Mouse (Mus musculus): ENCODE data around the gene Olfr17.
"Not testable (repeated sequence)": the region's sequence is repeated elsewhere in the genome, so short reads cannot be mapped to it uniquely, and the experiment has no call there.

Olfr17 gene

DNA sequence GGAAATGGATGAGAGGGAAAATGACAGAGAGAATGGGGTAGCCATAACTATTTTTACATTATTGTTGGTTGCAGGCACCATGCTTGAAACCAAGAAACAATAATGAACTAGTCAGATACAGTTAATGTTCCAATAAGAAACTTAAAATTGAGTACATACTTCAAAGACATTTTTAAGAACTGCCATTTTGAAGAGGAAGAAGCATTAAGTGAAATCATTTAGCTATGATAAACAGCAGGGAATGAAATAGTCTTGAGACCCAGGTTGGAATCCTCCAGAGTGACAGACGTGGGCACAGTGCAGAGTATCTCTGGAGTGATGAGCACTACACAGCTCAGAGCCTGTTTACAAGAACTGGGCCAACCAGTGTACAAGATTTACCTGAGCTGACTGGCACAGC is at the start of gene Olfr17:
TSS of gene Olfr17 (plus strand) at position 301 of the 400 bp plus-strand sequence.
- DNase-seq (ENCODE audit: low spot score), result no peak

GRCm38 (mm10) chr7:107044407-107044806 is 48.6 kb upstream of the Olfr17 start:
- no peak for DNase-seq (ENCODE audit: low spot score)

GRCm38 (mm10) chr7:107045833-107046232 is 47.2 kb upstream of the Olfr17 start:
- DNase-seq (ENCODE audit: low spot score), result peak; percentile 30

DNA sequence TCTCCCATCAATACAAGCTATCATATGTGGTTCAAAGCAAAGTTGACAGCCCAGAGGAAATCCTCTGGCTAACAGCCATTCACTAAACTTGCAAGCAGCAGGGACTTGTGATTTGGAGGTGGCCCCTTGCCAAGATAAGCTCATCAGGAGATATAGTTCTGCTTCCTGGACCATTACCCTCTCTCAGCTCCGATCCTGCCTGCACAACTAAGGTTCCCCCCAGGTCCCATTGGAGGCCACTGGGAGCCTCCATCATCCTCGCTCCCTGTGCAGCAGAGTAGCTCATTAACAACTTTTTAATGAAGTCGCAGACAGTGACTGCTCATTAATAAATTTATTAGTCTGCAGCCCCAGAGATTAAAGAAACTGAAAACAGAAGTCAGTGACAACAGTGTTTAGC is 45.4 kb upstream of the Olfr17 start:
- no peak for DNase-seq (ENCODE audit: low spot score)

DNA sequence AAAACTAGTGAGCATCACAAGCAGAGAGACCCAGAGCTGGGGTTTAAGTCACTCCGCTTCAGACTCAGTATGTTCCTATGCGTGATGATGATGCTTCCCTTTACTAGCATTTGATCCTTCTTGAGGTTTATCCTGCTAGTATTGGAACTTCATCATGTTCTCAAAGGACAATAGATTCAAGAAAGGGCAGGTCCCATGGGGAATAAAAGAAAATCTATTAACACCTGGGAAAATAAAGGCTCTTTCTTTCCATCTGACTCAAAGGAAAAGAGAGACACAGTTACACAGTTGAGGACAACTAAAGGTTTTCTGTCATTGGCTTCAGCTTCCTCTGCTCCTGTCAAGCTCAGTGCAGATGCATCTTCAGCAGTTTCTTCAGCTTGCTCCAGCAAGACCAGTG is 22.3 kb upstream of the Olfr17 start, which contains the start of gene Olfr714:
TSS of gene Olfr714 (plus strand) at position 301 of the 400 bp plus-strand sequence.
- no peak for DNase-seq (ENCODE audit: low spot score)

GRCm38 (mm10) chr7:107110269-107110668 is 17.2 kb downstream of the Olfr17 start, which contains the start of gene Olfr715b:
Gene Olfr715b (minus strand): TSS chr7:107110369.
- DNase-seq (ENCODE audit: low spot score), result not testable (repeated sequence)

DNA sequence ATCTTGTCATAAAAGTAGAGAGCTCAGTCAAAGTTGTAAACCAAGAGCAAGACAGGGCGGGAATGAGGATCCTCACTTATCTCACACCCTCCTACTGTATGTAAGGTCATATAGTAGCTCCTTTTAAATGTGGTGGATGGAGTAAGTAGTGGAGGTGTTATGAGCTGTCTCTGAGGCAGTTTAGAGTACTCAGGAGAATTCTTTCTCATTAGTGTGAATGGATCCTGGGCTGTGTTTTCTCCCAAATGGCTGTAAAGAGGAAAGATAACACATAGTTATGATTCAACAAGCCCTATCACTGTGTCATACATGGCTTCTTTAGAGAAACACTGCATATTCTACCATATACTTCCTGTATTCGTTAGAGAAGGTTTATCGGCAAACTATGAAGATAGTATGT is 38.0 kb downstream of the Olfr17 start, which contains the start of gene Olfr715:
TSS of gene Olfr715 (minus strand) at position 101 of the 400 bp plus-strand sequence.
- DNase-seq (ENCODE audit: low spot score), result not testable (repeated sequence)

DNA sequence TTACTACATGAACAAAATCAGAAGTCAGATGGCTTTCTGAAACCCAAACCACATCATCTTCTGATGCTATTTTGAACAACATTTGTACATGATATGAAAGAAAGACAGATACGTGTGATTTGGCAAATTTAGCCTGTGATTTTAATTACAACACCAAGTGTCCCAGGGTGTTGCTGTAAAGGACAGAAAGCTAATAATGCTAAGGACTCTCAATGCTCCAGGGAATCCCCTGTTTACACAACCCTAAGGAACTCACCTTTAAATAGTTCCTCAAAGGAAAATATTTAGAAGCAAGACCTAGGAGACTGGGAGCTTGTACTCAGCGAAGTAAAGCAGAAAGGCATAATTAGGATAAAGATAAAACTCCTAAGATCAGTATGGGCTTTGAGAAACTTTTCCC is 45.0 kb downstream of the Olfr17 start, which contains the start of gene Olfr716:
TSS of gene Olfr716 (plus strand) at position 301 of the 400 bp plus-strand sequence.
- DNase-seq (ENCODE audit: low spot score), result not testable (repeated sequence)

All from layer of hippocampus, adult 9-10 months (tissue).